In genomic region chr7:44375207-44375606, GRCm38 (mm10) we compare ENCODE assay signal across 9 mouse cellular contexts. TPM values are rescaled to one million over a fixed set of nuclear protein-coding genes. Genes with fewer than 3 reads are reported as not detected.
DNase-seq lines count a peak whose midpoint lies in the region; ATAC-seq lines count a peak whose summit lies in the region.
"Had no signal": no experiment of that assay in that cellular context is flagged by ENCODE, and none has a peak within 500 bp of the region (broad histone marks: within the 10 kb centered on the region; RNA-seq: fewer than 3 reads in every experiment).

No protein-coding gene starts in this region.

- ATAC-seq in neural tube, embryonic 11.5 days (ENCODE audit: insufficient read depth, low FRiP score, low TSS enrichment), result no peak
- ATAC-seq in forebrain, embryonic 12.5 days (ENCODE audit: low FRiP score), result peak; percentile 1; the same call in 1 of the 2 replicates
- ATAC-seq in limb, embryonic 15.5 days (ENCODE audit: insufficient number of reproducible peaks, low FRiP score, low TSS enrichment, low read depth), result no peak

- H3K4me1 ChIP-seq in neural tube, embryonic 11.5 days (ENCODE audit: control insufficient read depth, insufficient read depth, low read length), result peaks cover 5% of the 10 kb centered on the region
- H3K4me1 ChIP-seq in forebrain, embryonic 12.5 days, result peaks cover 18% of the 10 kb centered on the region
- H3K4me1 ChIP-seq in limb, embryonic 15.5 days, result peaks cover 12% of the 10 kb centered on the region

- H3K4me3 ChIP-seq in neural tube, embryonic 11.5 days (ENCODE audit: low read depth, low read length), result peak overlapping the region; percentile 43
- peak overlapping the region; percentile 51 for H3K4me3 ChIP-seq in forebrain, embryonic 12.5 days (replicated peaks)
- 0 out of 2 replicates have a peak overlapping the region, but pooled peaks have one; percentile 61 for H3K4me3 ChIP-seq in limb, embryonic 15.5 days

- H3K27me3 ChIP-seq in neural tube, embryonic 11.5 days (ENCODE audit: control insufficient read depth, insufficient read depth, low read length), result no peaks in the 10 kb centered on the region
- no peaks in the 10 kb centered on the region for H3K27me3 ChIP-seq in forebrain, embryonic 12.5 days
- H3K27me3 ChIP-seq in limb, embryonic 15.5 days, result no peaks in the 10 kb centered on the region

- H3K9me3 ChIP-seq in neural tube, embryonic 11.5 days (ENCODE audit: control insufficient read depth, low read length), result no peaks in the 10 kb centered on the region
- no peaks in the 10 kb centered on the region for H3K9me3 ChIP-seq in forebrain, embryonic 12.5 days
- H3K9me3 ChIP-seq in limb, embryonic 15.5 days, result no peaks in the 10 kb centered on the region

- peak overlapping the region; percentile 64 for H3K4me2 ChIP-seq in neural tube, embryonic 11.5 days (ENCODE audit: low read depth)
- H3K4me2 ChIP-seq in forebrain, embryonic 12.5 days, result peak overlapping the region; percentile 70
- no peak overlapping the region for H3K4me2 ChIP-seq in limb, embryonic 15.5 days

- H3K9ac ChIP-seq in neural tube, embryonic 11.5 days (ENCODE audit: low read length), result no peak overlapping the region; the same call in 1 of the 2 replicates
- H3K9ac ChIP-seq in forebrain, embryonic 12.5 days, result peak overlapping the region; percentile 54
- H3K9ac ChIP-seq in limb, embryonic 15.5 days, result no peak overlapping the region

- intact Hi-C loops in left cerebral cortex, postnatal 4 days (cut with DNase I), result no loop called here

- no peak overlapping the region for H3K27ac ChIP-seq in neural tube, embryonic 11.5 days (ENCODE audit: low read depth, low read length)
- H3K27ac ChIP-seq in forebrain, embryonic 12.5 days, result peak overlapping the region; percentile 62
- no peak overlapping the region for H3K27ac ChIP-seq in limb, embryonic 15.5 days

- no peak for DNase-seq in neural tube, embryonic 11.5 days (ENCODE audit: low spot score)
- DNase-seq in neural tube, embryonic 10.5 days (ENCODE audit: extremely low spot score, low spot score), result no peak
- no peak for DNase-seq in yolk sac, embryonic 10.5 days (ENCODE audit: low spot score)
- no peak for DNase-seq in cerebellum, postnatal 36 days
- DNase-seq in left cerebral cortex, postnatal 4 days, result no peak
- DNase-seq: kidney, adult 8-10 months had no signal

- 2% methylated on average over 10 of the region's 10 CpGs for WGBS in neural tube, embryonic 11.5 days
- WGBS in forebrain, embryonic 12.5 days, result 2% methylated on average over 10 of the region's 10 CpGs
- WGBS in limb, embryonic 15.5 days, result 11% methylated on average over 10 of the region's 10 CpGs

- H3K36me3 ChIP-seq in neural tube, embryonic 11.5 days (ENCODE audit: control insufficient read depth, insufficient read depth, low read length), result no peaks in the 10 kb centered on the region
- H3K36me3 ChIP-seq in forebrain, embryonic 12.5 days (replicated peaks), result no peaks in the 10 kb centered on the region
- no peaks in the 10 kb centered on the region for H3K36me3 ChIP-seq in limb, embryonic 15.5 days

RNA-seq across cellular contexts. Expression of gene Syt3, which starts 8.7 kb away (rescaled TPM):
- 2.9 and 3.7 TPM in 2 replicates for polyA plus RNA-seq in neural tube, embryonic 11.5 days (2014; fragmentation: Nextera tagmentation; extraction: Ambion mirVana)
- 5.5 and 6.6 TPM in 2 replicates for polyA plus RNA-seq in forebrain, embryonic 12.5 days (2016; fragmentation: Nextera tagmentation; extraction: Ambion mirVana)
- 2.2 and 3.2 TPM in 2 replicates for polyA plus RNA-seq in limb, embryonic 15.5 days (2015; fragmentation: Nextera tagmentation; extraction: Ambion mirVana)
- total RNA-seq in left cerebral cortex, postnatal 4 days (2021), result 10 to 100 TPM; 45.1 to 52.4 TPM

RNA-seq across cellular contexts. Expression of gene 1700008O03Rik, which starts 10.4 kb away (rescaled TPM):
- polyA plus RNA-seq in neural tube, embryonic 11.5 days (2014; fragmentation: Nextera tagmentation; extraction: Ambion mirVana), result 1.0 and 1.1 TPM in 2 replicates
- 0.86 and 1.5 TPM in 2 replicates for polyA plus RNA-seq in forebrain, embryonic 12.5 days (2016; fragmentation: Nextera tagmentation; extraction: Ambion mirVana)
- 0.43 and 0.58 TPM in 2 replicates for polyA plus RNA-seq in limb, embryonic 15.5 days (2015; fragmentation: Nextera tagmentation; extraction: Ambion mirVana)
- 1 to 10 TPM; 1.3 to 2.4 TPM for total RNA-seq in left cerebral cortex, postnatal 4 days (2021)

RNA-seq across cellular contexts. Expression of gene Lrrc4b, which starts 53.6 kb away (rescaled TPM):
- 7.4 and 8.0 TPM in 2 replicates for polyA plus RNA-seq in neural tube, embryonic 11.5 days (2014; fragmentation: Nextera tagmentation; extraction: Ambion mirVana)
- polyA plus RNA-seq in forebrain, embryonic 12.5 days (2016; fragmentation: Nextera tagmentation; extraction: Ambion mirVana), result 10.6 and 12.0 TPM in 2 replicates
- 0.55 and 0.87 TPM in 2 replicates for polyA plus RNA-seq in limb, embryonic 15.5 days (2015; fragmentation: Nextera tagmentation; extraction: Ambion mirVana)
- 100 to 1,000 TPM; 357 to 379 TPM for total RNA-seq in left cerebral cortex, postnatal 4 days (2021)
- total RNA-seq: common myeloid progenitor, adult 5-6 weeks had no signal
